Mouse (Mus musculus): Measurements from ENCODE around the gene Stim1. TPM values are rescaled to one million over a fixed set of nuclear protein-coding genes. Genes with fewer than 3 reads are reported as not detected.
"Not testable (repeated sequence)": the region's sequence is repeated elsewhere in the genome, so short reads cannot be mapped to it uniquely, and the experiment has no call there.

The Stim1 gene
- total RNA-seq, 2 experiments from 2014 or later = 219 to 233 TPM

DNA sequence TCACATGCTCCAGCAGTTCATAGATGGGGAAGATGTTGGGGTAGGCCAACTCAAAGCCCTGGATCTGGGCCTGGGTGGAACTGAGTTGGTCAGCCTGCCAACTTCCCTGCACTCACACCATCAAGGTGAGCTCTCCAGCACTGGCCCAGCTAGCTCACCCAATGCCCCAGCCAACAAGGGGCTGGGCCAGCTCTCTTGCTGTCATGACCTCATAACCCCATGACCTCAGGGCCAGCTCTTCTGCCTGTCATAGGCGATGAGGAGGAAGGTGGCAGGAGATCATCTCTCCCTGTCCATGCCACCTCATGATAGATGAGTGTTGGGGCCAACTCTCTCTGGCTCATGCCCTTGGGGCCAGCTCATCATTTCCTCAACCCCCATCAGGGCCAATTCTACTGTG is 96.2 kb downstream of the Stim1 start:
- DNase-seq = no peak

DNA sequence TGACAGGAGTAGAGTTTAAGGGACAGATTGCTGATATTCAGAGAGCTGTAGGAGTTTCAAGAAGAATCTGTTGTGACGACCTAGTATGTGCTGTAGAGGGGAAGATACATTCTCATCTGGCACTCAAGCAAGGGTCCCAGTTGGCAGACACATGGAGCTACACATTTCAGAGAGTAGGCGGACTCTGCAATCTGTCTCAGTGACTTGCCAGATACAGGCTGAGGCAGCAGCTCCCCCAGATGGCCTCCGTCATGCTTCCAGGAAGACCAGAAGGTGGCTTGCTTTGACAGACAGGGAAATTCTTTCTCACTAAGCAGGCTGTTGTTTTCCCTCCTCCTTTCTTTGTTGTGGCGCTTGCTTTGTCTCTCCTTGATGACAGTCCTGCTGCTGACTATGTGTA is 102.1 kb downstream of the Stim1 start:
- no peak for DNase-seq

DNA sequence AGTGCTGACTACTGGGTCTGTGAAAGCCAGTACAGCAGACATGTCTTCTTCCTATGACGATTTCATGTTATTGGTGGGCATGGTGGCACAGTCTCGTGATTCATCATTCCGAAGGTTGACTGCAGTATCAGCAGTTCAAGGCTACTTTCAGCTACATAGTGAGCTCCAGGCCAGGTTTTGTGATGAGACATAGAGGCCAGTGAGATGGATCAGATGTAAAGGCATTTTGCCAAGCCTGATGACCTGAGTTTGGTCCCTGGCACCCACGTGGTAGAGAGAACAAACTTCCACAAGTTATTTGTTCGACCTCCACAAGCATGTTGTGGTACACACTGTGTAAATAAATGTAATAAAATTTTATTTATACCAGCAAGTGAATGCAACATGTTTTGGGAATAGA is 102.9 kb downstream of the Stim1 start:
- DNase-seq = no peak

DNA sequence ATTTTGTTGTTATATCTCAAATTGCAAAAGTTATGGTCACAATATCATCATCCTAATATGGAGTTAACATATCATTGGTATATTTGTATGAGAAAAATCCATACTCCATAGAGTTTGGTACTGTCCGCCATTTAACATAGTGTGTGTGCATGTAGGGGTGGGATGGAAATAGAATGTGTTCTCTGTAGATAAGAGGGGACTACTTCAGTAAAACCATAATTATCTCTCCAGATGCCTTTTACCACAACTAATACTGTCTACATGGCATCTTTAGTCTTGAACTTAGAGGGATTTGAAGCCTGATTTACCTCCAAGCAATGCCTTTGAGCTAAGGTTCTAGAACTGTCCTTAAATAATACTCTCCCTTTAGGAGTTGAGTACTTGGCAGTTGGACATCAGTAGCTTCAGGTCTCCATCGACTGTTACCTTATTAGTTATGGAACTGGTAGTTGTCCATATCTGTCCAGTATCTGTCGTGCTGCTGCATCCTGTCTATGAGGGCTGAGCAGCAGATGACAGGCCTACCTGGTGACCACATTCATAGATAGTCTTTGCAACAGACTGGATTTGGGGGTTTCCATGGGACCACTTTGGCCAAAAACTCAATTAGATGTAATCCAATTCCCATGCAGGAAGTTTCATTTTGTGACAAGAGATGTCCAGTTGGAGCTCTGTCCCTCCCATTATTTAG is 105.9 kb downstream of the Stim1 start:
- DNase-seq = no peak

DNA sequence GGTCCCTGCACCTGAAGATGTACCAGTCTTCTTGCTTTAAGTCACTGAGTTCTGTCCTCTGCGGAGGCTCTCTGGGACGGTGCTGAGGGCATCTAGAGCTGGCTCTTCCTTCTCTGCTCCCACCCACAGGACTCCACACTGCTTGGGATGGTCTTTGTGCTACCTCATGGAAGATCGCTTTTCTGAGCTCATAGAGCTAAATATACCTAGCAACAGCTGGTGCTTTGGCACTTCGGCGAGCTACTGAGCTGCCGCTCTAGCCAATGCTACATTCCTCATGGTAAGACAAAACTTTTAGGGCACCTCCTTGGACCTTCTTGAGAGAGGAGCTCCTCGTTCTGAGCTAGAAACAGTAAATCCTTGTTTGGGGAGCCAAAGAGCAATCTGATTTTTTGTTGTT is 115.6 kb downstream of the Stim1 start:
- peak; percentile 19 for DNase-seq

DNA sequence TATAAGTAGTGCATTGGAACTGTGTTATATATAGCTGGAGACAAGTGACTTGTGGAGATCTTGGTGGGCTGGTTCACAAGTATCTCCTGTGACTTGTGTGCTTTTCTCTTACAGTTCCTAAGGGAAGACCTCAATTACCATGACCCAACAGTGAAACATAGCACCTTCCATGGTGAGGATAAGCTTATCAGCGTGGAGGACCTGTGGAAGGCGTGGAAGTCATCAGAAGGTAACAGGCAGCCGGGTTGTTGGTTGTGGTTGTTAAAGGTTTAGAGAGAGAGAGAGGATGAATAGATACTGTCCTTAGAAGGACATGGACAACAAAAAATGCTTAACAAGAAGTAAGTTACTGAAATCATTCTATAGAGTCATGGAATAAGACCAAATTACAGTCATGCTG is 118.4 kb downstream of the Stim1 start:
- no peak for DNase-seq

DNA sequence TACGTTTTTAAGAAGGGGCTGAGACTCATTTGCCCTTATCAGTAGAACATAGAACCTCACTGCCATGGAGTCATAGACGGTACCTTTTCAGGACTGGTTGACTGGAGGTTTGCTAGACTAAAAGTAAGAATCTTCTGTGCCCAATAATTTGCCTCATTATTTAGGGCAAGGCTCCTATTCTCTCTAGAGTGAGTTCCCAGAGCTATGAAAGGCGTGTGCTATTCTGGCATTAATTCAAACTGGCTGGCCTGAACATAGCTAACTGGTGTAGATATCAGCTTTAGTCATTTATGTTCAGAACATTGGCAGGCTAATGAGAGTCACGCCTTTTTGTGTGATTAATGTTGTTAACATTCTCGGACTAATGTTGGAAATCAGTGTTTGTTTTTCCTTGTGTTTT is 121.5 kb downstream of the Stim1 start:
- no peak for DNase-seq

DNA sequence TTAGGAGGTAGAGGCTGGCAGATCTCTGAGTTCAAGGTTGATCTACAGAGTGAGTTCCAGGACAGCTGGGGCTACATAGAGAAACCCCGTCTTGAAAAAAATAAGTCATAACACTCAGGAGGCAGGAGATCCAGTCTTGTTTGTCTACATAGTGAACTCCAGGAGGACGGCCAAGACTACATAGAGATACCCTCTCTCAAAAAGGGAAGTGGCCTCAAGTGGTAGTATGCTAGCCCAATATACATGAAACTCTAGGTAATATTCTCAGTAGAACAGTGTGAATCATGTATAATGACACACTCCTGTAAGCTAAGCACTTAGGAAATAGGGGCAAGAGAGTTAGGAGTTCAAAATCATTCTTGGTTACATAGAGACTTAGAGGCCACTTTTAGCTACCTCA is 126.3 kb downstream of the Stim1 start:
- no peak for DNase-seq

DNA sequence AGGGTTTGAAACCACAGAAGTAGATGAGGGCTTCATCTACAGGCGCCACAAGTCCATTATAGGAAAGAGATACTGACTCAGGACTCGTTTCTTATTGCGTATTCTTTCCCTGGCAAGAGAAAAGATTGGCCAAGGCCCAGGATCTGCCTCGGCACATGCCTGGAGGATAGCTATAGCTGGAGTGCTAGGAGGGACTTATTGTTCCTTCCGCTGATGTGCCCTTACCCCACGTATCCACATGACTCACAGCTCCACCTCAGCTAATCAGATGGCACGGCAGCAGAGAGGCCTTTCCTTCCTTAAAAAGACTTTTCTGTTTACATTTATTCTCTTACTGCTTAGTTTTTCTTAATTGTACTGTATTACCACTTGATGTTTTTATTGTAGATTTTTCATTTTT is 128.3 kb downstream of the Stim1 start:
- DNase-seq = no peak

DNA sequence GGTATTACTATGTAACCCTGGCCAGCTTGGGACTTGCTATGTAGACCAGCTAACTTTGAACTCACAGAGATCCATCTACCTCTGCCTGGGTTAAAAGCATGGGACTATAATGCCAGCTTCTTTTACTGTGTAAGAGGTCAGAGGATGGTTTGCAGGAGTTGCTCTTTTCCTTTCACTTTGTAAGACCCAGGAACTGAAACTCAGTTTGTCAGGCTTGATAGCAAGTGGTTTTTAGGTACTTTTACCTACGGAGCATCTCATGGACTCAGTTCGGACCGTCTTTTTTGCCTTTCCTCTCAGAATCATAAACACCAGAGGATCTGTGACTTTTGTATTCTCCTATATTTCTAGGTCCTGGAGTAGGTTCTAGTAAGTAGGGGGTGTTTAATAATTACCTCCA is 128.7 kb downstream of the Stim1 start:
- no peak for DNase-seq

DNA sequence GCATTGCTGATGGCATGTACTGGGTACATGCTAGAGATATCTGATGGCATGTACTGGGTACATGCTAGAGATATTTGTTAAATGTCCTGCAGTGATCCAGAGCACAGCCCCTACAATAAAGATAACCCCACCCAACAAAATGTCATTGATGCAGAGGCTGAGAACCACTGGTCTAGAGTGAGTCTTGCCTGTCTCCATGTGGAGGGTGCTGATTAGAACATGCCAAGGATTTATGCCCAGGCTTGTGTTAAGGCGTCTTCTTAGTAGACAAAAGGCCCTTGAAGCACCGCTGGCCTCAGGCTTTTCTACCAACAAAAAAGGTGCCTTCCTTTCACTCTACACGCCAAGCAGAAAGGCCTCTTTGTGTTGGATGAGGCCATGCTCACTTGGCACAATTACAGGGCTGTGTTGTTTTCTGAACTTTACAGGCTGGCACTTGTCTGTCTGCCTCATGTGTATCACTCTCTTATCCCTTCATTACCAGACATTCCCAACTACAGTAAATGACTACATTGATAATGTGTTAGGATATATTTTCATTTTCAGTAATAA is 131.7 kb downstream of the Stim1 start:
- no peak for DNase-seq

DNA sequence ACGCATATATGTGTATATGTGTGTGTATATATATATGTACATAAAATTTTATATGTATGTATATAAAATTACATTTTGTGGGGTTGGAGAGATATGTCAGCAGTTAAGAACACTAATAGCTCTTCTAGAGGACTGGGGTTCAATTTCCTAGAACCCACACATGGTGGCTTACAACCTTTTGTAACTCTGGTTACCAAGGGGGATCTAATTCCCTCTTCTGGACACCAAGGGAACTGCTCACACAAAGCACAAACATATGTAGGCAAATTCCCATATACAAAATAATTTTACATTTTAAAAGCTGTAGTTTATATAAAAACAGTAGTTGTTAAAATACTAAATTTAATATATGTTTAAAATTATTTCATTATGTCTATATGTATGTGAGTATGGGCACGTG is 136.5 kb downstream of the Stim1 start:
- DNase-seq = no peak

DNA sequence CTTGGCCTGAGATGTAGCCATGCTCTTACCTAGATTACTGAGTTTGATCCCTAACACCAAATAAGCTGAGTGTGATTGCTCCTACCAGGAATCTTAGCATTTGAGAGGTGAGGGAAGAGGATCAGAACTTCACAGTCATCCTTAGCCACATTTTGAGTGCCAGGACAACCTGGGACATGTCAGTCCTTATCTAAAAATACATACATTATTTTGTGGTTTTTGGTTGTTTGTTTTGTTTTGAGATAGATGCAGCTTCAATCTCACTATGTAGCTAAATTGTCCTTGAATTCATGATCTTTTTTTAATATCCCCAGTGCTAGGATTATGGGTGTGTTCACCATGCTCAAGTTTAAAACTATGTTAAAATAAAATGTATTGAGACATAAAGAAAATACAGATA is 139.8 kb downstream of the Stim1 start:
- DNase-seq = no peak

DNA sequence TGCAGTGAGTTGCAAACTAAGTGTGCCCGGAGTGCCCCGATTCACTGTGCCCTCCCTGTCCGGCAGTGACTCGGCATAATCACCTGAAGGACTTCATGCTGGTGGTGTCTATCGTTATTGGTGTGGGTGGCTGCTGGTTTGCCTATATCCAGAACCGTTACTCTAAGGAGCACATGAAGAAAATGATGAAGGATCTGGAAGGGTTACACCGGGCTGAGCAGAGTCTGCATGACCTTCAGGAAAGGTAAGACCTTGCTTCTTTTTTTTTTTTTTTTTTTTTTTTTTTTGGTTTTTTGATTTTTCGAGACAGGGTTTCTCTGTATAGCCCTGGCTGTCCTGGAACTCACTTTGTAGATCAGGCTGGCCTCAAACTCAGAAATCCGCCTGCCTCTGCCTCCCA is 147.7 kb downstream of the Stim1 start:
- not testable (repeated sequence) for DNase-seq

DNA sequence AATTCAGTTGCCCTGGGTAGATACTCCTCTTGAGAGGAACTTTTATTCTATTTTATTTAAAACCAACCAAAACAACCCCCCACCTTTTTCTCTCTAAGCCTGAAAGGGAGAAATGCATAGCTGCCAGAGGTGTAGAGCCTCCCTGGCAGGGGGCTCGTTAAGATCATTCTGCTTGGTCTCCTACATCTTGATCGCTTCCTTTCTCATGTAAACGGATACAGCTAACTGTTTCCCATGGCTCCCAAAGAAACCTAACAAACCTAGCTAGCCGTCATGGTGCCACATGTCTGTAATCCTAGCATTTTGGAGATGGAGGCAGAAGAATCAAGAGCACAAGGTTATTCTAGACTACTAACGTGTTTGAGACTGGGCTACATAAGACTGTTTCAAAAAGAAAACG is 148.2 kb downstream of the Stim1 start:
- no peak for DNase-seq

DNA sequence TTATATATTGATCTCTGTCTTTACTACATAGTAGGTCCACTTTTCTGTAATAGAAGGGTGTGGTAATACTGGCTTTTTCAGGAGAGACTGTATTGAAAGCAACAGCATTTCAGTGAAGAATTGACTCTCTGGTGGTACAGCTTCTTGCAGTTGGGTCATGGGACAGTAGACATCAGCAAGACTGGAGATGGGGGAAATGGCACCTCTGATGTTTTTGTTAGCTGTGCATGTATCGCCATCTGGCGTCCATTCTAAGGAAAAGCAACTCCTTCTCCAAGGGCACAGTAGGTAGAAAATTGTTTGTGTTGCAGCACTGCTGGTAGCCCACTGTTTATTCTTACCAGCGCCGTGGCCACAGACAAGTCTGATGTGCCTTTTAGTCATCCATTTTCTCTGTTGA is 149.8 kb downstream of the Stim1 start:
- DNase-seq = peak; percentile 12

DNA sequence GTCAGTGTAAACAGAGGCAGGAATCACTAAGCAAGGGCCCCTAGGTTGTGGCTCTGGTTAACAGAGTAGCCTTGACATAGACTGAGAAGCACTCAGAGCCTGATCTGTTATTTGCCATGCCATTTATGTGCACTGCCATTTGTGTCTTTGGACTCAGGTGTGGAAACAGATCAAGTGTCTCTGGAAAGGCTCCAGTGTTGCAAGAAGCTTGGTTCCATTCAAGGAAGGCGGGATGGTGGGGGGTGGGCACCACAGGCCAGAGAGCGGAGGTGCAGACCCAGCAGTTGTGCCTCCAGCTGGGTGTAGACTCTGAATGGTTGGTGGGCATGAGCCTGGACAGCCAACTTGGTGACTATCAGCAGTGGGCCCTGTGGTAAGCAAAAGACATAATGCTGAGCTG is 154.4 kb downstream of the Stim1 start:
- no peak for DNase-seq

DNA sequence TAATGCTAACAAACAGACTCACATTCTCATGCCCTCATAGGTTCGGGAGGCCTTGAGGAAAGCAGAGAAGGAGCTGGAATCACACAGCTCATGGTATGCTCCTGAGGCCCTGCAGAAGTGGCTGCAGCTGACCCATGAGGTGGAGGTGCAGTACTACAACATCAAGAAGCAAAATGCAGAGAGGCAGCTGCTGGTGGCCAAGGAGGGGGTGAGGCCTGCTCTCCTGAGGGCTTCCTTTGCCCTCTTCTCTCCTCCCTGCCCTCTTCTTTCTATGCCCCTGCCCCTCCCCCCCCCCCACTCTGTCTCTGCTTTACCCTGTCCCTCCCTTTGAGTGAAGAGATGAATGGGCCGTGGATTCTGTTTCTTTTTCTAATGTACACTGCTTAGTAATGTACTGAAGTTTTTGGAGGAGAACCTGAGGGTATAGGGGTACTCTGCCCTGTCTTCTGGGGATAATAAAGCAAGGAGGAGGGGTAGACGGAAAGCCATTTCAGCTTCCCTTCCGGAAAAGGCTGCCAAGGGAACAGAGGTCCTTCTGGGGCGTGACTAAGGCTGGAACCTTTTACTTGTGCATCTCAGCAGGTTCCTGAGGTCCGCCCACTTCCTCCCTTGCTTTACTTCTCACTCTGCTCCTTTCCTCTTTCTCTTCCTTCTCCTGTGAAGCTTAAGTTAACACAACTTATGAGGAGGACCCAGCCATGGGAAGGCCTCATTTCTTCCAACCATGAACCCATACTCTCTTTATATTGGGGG is 158.5 kb downstream of the Stim1 start:
- DNase-seq = no peak

DNA sequence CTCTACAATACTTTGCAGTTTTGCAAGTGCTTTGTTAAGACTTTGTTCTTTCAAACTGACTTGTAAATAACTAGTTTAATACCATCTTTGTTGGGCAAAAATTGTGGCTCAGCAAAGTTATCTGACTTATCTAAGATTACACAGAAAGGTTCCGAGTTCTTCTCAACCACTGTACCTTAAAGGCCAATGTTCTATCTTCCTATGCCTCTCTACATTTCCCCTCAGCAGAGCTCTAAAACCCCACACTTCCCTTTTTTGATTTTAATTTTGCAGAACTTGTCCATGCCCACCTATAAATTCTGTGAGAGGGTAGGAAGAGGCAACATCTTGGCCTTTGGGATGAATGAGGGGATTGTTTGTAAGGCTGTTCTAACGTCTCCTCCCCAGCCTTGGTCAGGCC is 166.7 kb downstream of the Stim1 start:
- no peak for DNase-seq

DNA sequence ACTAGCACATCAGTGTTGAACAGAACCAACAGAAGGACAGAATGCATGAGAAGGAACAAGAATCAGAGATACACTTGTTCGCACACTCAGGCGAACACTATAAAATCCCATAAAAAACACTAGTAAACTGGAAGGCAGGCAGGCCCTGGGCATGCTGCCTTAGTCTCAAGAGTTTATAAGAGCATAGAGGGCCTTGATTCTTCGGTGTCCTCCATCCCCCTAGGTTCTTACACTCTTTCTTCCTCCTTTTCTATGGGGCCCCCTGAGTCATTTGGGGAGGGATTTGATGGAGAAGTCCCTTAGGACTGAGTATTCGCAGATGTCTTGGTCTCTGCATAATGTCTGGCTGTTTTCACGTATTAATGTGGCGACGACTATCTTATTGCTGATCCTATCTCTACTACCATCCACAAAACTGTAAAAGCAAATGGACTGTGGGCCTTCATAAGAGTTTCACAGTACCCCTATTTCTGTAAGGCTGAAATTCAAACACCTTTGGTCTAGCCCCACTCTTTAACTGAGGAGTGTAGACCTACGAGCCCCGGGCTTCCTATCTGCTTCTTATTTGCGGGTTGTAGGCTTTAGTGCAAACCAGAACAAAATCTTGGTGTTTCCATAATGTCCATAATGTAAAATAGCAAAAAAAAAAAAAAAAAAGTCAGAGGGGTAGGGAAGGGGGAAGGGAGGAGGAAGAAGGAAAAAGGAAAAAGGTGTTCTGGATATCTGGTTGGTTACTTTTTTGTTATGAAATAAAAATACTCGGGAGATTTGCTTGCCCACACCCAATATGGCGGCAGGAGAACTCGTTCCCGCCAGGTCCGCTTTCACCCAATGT is 173.4 kb downstream of the Stim1 start:
- DNase-seq = no peak

DNA sequence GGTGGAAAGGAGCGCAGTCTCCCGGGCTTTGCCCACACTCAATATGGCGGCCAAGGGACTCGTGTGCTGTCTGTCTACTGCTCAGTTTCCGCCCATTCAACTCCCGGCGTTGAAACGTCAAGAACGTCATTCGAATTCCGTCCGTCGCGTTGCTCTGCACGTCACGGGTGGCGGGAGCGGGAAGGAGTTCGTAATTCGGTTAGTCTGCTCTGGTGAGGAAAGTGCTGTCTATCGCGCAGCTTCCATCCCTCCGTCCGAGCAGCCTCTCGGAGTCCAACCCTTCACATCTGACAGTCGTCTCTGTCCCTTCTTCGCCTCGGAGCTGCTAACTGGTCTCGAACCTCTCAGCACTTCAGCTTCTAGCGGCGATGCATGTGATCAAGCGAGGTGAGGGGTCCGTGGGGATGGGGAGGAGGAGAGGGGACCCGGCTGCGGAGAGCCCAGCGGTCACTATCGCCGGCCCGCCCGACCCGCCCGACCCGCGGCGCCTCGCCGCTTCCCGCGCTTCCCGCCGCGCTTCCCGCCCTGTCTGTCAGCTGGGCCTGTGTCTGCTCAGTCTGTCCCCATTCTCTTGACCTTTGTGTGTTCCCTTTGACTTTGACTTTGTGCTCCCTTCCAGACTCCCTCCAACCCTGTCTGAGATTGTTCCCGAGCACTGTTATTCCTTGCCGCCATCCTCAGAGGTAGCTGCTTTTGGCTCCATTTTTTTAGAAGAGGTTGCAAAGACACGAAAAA is 174.2 kb downstream of the Stim1 start, which contains the start of gene Rrm1:
Gene Rrm1 (plus strand): TSS at position 39 of the 735 bp plus-strand sequence.
- DNase-seq = peak; percentile 87

DNA sequence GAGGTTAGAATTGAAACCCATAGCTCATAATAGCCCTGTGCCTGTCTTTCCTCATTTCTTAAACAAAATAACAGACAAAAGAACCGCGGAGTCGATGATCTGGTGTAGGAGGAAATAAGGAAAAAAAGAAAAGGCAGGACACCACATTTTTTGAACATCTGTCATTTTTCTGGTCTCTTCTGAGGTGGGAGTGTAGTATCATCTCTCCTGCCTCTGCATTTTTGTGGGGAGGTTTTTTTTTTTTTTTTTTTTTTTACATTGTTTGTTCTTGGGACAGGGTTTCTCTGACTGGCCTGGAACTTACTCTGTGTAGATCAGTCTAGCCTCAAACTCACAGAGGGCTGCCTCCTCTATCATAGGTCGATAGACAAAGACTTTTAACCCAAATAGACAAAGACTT is 174.8 kb downstream of the Stim1 start:
- no peak for DNase-seq

All from gastrocnemius, postnatal 10 days (tissue).